Mouse (Mus musculus) mouse trophoblast stem cell (cell line): Measurements from ENCODE around the gene Sh3pxd2b.

Source experiments
- in situ Hi-C, 2 experiments: fragments of 300-500 bp; cut with MseI, MboI; formaldehyde crosslinking; loops; 2 replicates in 1 of 2; 3 replicates in 1 of 2; pipeline ENCODE4 v1.15.1; 2025

Sh3pxd2b gene

GRCm38 (mm10) chr11:32425043-32425658 is 77.5 kb downstream of the Sh3pxd2b start:
- in situ Hi-C loops = no loop called here

GRCm38 (mm10) chr11:32427537-32427936 is 79.9 kb downstream of the Sh3pxd2b start:
- in situ Hi-C loops = no loop called here

DNA sequence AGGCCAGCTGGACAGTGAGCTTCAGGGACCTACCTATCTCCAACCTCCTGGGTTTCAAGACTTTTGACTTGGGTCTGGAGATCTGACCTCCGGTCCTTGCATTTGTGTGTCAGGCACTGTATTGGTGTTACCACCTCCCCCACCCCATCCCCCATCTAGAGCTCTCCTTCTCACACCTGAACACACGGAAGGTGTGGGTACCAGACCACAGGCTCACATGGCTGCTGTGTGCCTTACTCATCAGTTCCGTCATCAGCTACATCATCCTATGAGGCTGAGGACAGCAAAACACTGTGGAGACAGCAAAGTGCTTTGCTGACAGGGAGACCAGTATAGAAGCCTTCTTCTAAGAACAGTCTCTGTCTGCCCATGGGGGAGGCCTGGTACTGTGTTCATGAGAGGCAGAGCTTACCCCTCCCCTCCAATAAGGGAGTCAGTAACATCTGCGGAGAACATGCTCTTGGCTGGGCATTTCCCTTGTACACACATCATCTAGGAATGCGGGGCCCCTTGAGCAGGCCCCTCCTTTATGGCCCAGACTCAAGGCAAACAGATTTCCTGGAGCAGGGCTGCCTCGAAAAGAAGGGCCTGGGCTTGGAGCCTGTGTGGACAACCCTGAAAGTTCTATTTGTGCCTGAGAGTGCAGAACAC is 87.9 kb downstream of the Sh3pxd2b start:
- in situ Hi-C loops = no loop called here

DNA sequence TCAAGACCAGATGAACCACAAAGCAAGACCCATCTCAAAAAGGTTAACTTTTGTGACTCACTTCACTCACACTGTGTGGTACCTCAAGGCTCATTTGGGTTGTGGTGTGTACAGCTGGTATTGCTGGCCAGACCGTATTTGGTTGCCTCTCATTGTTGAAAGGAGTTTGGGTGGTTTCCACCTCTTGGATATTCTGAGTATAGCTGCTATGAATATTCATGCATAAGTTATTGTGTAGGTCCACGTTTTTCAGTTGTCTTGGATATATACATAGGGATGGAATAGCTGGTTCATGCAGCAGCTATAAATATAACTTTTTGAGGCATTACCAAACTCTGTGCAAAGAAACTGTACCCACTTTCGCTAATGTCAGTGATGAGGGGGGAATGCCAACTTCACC is 95.0 kb downstream of the Sh3pxd2b start:
- in situ Hi-C loops = no loop called here

DNA sequence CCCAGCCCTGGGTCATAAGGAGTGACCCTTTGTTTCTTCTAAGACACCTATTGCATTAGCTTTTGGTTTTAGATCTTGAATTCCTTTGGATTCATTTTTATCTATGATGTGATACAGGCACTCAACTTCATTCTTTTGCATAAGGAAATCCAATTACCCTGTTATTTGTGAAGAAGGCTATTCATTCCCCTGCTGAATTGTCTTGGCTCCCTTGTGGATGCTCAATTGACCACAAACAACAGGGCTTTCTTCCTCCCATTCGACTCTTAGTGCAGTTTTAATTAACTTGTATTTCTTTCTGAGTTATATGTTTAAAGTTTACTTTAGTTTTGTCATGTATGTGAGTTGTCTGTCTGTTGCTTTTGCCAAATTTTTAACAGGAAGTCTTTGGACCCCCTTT is 96.6 kb downstream of the Sh3pxd2b start:
- in situ Hi-C loops = no loop called here

GRCm38 (mm10) chr11:32445135-32445534 is 97.5 kb downstream of the Sh3pxd2b start:
- in situ Hi-C loops = no loop called here

GRCm38 (mm10) chr11:32445637-32446226 is 98.1 kb downstream of the Sh3pxd2b start:
- in situ Hi-C loops = no loop called here

- in situ Hi-C loops = no loop called here
Observed at GRCm38 (mm10) chr11:32450216-32450615, 102.6 kb downstream of the Sh3pxd2b start.

DNA sequence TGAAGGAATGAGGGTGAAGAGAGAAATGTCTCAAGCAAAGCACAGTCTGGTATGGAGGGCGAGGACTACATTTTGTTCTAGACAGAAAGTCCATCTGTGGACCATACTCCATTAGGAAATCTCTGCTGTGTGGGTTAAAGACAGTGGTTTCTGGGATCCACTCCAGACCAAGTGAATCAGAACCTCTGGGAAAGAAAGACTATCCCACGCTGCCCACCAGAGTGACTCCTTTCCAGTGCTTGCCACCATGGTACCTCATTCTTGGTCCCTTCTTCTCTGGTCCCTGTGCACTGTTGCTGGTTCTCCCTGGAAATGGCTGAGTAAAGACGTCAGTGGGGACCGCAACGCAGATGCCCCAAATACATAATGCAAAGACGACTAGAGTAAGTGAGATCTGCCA is 103.7 kb downstream of the Sh3pxd2b start:
- in situ Hi-C loops = no loop called here

DNA sequence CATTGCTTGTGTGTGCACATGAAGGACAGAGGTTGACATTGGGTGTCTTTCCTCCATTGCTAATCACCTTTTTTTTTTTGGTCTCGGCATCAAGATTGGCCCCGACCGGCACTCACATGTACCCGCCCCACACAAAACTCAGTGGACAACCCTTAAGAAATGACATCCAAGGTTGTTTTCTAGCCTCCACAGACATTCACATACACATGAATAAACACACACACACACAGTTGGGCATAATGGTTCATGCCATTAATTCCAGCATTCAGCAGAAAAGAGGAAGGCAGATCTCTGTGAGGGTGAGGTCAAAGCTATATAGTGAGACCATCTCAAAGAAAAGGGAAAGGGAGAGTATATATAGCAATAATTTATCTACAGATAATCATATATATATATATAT is 105.1 kb downstream of the Sh3pxd2b start:
- in situ Hi-C loops = no loop called here

- in situ Hi-C loops = no loop called here
Observed at GRCm38 (mm10) chr11:32453353-32453915, 105.8 kb downstream of the Sh3pxd2b start.

DNA sequence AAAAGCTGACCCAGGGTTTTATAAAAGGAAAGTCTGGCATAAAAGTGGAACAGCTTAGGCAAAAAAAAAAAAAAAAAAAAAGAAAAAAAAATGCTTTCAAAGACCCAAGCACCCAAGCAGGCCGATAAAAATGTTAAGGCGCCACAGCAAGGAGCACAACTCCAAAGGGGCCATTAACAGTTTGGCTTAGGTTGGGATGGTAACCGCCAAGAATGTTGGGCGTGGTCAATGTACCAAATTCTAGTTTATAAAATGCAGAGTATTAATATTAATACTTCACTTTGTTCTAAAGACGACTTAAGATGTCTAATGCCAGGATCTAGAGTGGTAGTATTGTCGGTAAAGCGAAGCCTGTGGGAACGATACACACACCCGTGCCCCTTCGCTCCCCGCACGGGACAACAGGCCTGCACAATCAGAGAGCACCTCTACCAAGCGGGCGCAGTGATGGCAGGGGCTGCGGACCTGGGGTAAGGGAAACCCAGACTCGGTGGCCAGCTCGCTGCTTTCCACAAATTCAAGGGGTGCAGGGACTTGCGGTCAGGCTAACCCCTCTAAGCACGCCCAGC is 106.7 kb downstream of the Sh3pxd2b start:
- in situ Hi-C loops = no loop called here

GRCm38 (mm10) chr11:32454800-32455506 is 107.3 kb downstream of the Sh3pxd2b start, which contains the start of gene Ubtd2:
Ubtd2 (plus strand) TSS chr11:32455370.
- in situ Hi-C loops = no loop called here

DNA sequence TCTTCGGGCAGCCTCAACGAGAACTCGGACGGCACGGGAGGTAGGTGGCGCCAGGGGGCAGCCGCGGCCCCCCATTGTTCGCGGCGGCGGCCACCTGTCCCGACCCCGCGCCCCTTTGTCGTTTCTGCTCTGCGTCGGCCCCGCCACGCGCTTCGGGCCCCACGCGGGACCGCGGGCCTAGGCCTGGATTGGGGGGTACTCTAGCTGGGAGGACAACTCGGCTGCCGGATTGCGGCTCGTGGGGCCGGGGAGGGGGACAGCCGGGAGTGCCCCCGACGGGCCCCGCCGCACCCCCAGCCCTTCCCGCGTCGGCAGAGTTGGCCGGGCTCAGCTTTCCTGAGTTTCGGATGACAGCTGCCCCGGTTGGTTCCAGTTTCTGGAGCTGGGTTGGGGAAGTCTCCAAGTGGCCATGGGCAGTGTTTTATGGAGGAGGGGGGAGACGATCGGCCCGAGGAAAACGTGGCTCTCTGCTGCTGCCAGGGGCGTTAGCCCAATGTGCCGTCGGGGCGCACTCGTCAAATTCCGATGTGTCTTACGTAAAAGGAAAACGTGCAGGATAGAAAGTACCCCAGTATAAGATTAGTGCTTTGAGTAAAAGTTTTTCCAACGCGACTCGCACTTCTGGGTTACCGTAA is 108.0 kb downstream of the Sh3pxd2b start:
- in situ Hi-C loops = no loop called here

DNA sequence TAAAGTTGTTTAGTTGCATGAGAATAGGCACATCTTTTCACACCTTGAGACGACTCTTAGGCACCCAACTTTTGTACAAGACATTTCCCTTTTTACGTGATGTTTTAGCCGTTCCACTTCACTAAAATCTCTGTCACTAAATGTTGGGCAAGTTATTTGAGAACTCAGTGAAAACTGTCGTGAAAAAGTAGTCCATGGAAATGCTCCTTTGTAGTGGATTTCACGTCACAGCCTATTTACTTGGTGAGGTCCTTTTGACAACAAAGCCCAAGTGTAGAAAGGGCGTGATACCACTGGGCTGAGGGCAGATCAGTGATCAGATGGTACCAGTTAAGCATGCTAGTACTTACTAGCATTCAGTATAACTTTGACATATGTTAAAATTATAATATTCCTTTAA is 108.7 kb downstream of the Sh3pxd2b start:
- in situ Hi-C loops = no loop called here

GRCm38 (mm10) chr11:32464282-32464681 is 116.7 kb downstream of the Sh3pxd2b start:
- in situ Hi-C loops = no loop called here

DNA sequence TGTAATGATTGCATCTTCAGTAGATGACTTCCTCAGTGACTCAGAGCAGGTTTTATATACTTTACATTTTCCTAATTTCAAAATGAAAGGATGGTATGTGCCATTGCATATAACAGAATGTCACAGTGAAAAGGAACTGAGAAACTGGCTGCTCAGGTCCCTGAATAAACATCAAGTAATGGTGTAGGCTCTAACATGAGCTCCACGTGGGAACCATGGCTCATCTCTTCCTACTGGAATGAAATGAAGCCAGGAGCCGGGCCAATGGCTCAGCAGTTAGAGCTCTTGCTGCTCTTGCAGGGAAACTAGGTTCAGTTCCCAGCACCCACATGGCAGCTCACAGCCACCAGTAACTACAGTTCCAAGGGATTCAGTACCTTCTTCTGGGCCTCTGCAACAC is 124.3 kb downstream of the Sh3pxd2b start:
- in situ Hi-C loops = no loop called here

- in situ Hi-C loops = no loop called here
Observed at GRCm38 (mm10) chr11:32474725-32475124, 127.1 kb downstream of the Sh3pxd2b start.

GRCm38 (mm10) chr11:32475487-32476236 is 128.0 kb downstream of the Sh3pxd2b start:
- in situ Hi-C loops = no loop called here
